Mouse (Mus musculus) heart, postnatal 0 days (tissue): Measurements from ENCODE around the gene Tdrd7.

Experiments
- CTCF ChIP-seq: IDR thresholded peaks from 2 replicates; pipeline ENCODE4 v1.5.1; 2016; ENCODE audit warnings: antibody characterized with exemption, control low read depth, low read depth
- EP300 ChIP-seq: IDR thresholded peaks from 2 replicates; pipeline ENCODE4 v1.6.1; 2016; ENCODE audit warnings: antibody characterized with exemption, low read depth

DNA sequence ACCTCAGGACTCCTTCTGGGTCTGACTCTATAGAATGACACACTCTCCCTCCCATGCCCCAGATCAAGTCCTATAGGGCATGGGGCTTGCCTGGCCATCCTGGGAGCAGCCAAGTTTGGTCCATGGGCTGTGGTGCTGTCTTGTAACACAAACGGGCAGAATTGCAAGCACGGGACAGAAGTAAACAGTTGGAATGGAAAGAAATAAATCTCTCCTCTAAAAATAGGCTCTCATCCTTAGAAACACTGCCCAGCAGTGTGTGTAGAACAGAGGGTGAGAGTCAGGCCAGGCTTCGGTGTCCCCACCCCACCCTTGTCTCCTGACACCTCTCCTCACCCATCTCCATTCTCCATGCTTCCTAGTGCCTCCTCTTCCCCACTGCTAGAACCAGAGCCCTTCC lies 102.9 kb downstream of the Tdrd7 start:
- TF ChIP-seq CTCF (no peak), EP300 (no peak)
